Mouse (Mus musculus): ENCODE results near the gene Higd1a.

DNA sequence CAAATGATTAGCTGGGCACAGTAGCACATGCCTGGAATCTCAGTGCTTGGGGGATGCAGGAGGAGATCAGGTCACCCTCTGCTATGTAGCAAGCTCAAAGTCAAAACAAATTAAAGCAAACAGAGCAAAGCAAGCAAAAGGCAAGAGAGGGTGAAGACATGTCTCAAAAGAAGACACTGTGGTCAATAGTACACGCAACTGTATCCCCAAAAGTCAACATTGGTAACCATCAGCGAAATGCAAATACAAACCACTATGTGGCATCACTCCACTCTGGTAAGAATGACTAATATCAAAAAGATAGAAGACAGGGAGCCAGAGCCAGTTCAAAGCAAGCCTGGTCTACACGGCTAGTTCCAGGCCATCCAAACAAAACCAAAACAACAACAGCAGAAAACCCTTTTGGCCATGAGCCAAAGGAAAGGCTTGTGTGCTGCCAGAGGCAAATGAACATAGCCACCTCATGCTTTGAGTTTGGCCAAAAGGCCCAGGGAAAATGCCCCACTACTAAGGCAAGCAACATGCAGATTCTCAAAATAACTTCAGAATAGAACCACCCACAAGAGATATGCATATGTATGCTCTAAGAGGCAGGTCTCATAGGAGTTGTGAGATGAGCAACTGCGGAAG is 47.5 kb upstream of the Higd1a start:
- no peak for TF ChIP-seq CTCF (IDR thresholded peaks at IDR 0.05; ENCODE audit: extremely low read depth, insufficient read depth, insufficient read length, insufficient replicate concordance)
- no peak for TF ChIP-seq POLR2A (IDR thresholded peaks at IDR 0.05; ENCODE audit: low read depth, low read length)
